Mouse (Mus musculus): ENCODE results near the gene Gm9918.

Gene Gm9918

DNA sequence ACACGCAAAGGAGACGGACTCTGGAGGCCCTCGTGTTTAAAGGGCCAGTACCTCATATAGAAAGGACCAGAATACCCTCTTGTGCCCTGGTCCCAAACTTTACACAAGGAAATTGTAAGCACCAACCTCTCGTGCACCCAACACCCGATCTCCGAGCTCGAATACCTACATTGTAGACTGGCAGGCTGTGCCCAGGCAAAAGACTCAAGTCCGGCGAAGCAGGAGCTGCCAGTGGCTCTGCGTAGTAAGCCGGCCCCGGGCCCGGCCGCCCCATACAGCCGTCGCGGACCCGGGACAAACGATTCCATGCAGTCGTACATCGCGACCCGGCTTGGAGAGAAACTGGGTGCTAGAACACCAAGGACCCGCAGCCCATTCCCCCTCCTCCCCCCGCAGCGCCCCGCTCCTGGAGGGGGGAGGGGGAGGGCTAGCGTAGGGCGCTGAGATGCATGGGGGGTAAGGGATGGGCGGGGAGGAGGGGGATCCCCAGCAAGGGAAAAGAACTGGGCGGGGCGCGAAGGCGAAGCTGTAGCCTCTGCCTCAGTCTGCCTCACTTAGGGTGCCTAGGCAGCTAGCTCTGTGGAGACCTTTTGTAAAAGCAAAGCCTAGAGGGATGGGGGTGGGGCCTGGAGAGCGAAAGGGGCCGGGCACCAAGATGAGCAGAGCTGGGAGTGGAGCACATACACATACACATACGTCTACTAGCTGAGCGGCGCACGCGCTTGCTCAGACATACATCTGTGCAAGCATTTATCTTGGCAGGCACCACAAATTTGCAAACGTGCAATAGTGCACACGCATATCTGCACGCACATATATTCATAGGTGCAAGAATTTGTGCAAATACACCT lies 24.2 kb upstream of the Gm9918 start:
- DNase-seq (ENCODE audit: low spot score), result peak; percentile 74

DNA sequence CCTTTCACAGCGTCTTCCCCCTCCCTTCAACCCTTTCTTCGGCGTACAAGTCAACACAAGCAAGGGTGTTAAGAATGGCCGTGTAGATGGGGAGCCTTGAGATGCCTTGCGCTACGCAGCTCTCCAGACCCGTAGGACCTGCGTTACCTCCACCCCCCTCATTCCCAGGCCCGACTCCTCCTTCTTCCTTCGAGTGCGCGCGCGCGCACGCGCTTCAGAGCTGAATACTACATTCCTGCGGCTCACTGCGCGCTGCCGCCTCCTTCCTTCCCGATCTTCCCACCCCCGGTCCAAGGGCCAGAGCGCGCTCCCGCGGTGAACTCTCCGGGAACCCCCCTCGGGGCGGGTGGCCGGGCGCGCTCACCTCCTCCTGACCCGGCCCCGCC lies 23.5 kb upstream of the Gm9918 start:
- peak; percentile 81 for DNase-seq (ENCODE audit: low spot score)

DNA sequence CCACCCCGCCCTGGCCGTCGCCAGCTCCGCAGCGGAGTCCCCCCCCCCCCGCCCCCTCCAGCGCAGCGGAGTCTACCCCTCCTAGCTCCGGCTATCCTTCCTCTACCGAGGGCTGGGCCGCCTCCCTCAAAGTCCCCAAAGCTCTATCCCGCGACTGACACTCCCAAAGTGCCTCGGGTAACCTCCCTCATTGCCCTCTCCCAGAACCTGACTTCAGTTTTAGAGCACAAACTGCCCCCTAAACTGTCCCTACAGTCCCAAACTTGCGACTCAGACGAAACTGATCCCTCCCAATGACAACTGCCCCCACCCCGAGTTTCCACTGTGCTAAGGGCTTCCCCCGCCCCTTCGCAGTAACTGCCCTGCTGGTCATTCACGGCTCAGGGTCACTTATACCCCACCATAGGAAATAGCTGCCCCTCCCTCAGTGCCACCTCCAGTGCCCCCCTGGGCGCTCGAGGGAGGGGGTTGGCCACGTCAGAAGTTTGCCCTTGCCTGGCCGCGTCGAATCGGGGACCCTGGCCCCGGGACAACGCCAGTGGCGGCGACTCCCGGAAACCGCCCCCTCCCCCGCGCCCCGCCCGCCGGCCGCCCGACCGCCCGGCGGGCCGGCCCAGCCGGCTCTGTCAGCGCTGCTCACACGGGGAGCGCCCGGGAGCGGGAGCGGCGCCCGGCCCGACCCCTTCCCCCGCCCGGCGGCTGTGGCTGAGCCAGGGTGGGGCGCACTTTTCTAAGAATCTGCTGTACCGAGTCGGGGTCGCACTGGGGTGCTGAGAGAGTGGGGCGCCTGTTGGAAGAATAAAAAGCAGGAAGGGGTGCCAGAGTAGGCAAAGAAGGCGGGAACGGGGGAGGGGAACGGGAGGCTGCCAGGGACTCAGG lies 22.9 kb upstream of the Gm9918 start:
- no peak for DNase-seq (ENCODE audit: low spot score)

DNA sequence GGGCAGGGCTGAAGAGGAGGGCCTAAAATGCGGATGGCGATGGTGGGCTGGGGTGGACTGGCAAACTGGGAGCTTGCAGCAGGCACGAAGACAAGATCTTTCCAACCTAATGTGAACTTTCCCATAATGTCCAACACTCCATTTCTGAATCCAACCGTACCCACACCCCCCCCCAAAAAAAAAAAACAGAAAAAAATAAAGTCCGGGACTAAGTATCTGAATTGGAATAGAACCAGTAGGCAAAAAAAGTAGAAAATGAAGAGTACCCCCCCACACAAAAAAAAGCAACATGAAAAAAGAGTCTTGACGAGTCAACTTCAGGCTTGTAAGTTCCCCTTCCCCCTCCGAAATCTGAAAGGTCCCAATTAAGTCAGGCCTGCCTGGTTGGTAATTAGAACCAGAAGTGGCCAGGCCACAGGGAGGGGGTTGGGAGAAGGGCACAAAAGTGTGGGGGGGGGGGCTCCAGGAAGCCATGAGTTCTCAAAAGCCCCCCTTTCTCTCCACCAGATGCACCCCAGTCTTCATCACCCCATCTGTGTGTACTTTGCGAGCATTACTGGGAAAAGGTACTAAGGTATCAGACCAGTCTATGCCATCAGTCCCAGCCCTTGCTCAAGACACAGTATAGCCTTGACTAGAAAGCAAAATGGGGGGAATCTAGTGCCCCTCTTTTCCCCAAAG lies 22.1 kb upstream of the Gm9918 start:
- DNase-seq (ENCODE audit: low spot score), result no peak

GRCm38 (mm10) chr15:102248812-102249191 lies 21.6 kb upstream of the Gm9918 start:
- DNase-seq (ENCODE audit: low spot score), result no peak

- no peak for DNase-seq (ENCODE audit: low spot score)
These were observed 21.1 kb upstream of the Gm9918 start for GRCm38 (mm10) chr15:102249251-102249691.

- DNase-seq (ENCODE audit: low spot score), result no peak
These were observed 20.4 kb upstream of the Gm9918 start for GRCm38 (mm10) chr15:102249967-102250366.

GRCm38 (mm10) chr15:102250521-102250920 lies 19.8 kb upstream of the Gm9918 start:
- no peak for DNase-seq (ENCODE audit: low spot score)

DNA sequence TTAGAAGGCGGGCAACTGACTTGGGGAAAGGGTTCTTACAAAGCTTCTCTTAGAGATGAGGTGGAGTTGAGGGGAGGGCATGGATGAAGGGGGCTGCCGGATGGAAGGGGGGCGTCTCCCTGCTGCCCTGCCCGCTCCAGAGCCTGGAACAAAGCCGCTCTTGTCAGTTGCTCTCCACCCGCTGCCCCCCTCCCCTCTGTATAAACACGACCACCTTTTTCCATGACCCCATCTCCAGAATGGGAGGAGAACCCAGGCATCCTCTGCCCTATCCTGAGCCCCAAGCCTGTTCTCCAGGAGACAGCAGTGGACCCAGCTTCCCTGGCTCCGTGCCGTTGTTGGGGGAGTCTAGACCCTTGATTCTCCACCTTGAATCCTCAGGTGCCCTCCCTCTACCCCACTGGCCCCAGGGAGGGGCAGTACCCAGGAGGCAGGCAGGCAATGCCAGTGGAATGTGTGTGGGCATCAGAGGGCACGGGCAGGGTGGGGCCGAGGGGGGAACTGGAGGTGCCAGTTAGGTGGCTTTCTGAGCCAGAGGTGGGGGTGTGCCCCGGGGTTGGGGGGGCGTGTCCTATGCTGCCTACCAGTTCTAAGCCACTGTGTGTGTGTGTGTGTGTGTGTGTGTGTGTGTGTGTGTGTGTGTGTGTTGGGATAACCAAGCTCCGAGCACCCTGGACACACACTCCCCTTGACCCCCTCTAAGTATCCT lies 14.7 kb upstream of the Gm9918 start:
- DNase-seq (ENCODE audit: low spot score), result no peak

GRCm38 (mm10) chr15:102256431-102257201 lies 13.7 kb upstream of the Gm9918 start:
- no peak for DNase-seq (ENCODE audit: low spot score)

DNA sequence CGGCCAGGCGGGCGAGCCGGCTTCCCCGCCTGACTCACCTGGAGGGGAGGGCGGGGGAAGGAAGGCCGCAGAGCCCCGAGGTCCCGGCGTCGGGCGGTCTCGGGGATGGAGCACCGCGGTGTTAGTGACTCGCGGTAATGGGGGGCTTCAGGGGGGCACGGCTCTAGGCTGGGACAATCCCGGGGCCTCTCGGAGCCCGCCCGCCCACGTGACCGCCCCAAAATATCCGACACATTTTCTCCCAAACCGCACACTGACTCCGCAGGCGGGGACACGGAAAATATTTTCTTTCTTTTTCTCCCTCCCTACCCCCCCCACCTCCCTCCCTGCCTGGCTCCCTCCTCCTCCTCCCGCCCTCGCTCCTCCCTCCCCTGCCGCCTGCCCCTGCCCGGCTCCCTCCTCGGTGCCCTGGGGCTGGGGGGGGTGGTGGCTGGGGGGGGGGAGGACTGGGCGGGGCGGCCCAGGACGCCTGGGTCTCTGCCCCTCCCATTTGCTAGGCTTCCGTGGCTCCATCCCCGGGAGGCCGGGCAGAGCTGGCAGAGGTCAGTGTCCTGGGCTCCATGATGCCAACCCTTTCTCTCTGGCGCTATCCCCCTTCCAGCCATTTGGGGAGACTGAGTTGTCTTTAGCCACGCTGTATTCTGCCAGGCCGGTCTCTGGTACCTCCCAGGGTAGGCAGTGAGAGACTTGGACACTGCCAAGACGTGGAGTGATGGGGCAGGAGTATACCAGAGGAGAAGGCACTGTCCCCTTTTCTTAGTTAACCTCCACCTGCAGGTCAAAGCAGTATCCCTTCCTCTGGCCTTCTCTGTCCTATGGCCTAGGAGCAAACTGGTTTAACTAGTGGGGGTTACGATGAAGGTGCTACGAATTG lies 12.9 kb upstream of the Gm9918 start, which contains the start of gene Rarg:
Gene Rarg, minus strand, starts transcription at position 316 of the 874 bp plus-strand sequence.
- DNase-seq (ENCODE audit: low spot score), result no peak

DNA sequence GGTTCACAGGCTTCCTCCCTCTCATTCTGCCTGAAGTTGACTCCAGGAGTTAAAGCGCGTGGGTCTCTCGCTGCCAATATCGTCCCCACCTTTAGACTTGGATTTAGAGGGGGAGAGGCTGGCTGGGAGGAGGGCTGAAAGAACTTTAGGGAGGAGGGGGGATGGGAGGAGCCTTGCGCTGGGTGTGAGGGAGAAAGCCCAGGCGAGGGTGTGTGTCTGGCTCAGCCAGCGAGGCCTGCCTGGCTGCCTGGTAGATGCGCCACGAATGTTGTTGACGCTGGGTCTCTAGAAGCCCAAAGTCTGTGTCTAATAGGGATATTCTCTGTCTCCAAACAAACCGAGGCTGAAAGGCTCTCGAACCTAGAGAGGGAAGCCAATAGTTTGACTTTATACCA lies 12.3 kb upstream of the Gm9918 start:
- no peak for DNase-seq (ENCODE audit: low spot score)

DNA sequence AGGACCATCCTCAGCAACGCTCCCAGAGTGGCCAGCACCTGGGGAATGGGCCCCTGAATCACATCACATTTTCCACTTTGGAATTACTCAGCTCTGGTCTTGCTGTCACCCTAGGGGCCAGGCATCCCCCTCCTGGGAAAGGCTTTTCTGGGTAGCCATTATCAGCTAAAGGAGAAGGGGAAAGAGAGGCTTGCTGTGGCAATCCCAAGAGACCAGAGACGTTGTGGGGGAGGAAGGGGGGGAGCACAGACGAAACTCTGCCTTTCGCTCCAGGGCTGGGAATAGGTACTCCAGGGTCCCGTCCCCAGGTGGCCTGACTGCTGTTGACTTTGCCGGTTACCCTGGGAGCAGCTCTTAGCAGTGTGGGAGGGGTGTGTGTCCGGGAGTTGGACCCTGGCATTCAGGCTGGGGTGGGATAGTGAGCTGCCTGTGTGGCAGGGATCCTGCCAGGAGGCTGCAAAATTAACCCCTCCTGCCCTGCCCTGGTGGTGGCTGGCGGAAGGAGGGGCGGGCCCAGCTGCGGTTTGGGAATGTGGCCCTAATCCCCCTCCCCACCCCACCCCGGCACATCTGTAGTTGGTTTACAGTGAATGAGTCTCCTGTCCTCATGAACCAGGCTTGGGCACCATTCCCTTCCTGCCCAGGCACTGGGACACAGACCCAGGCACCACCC lies 11.6 kb upstream of the Gm9918 start:
- DNase-seq (ENCODE audit: low spot score), result no peak

DNA sequence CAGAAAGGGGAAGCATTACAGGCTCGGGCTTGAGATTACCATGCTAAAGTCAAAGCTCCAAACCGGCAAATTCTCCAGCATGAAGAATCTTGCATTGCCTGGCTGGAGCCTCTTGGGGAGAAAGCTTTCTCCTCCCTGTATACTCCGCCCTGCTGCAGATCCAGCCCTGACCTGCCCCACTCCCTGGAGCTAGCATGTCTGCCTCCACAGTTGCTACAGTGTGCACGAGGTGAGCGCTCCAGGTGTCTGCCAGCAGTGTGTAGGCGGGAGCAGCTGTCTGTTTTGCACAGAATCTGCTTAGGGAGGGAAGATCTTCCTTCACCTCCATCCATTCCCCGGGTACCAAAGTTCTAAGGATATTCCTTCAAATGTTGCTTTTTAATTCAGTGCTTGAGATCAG lies 7.8 kb upstream of the Gm9918 start:
- no peak for DNase-seq (ENCODE audit: low spot score)

- DNase-seq (ENCODE audit: low spot score), result no peak
These were observed 7.3 kb upstream of the Gm9918 start for GRCm38 (mm10) chr15:102263037-102263436.

- no peak for DNase-seq (ENCODE audit: low spot score)
These were observed 4.8 kb upstream of the Gm9918 start for GRCm38 (mm10) chr15:102265548-102265947.

DNA sequence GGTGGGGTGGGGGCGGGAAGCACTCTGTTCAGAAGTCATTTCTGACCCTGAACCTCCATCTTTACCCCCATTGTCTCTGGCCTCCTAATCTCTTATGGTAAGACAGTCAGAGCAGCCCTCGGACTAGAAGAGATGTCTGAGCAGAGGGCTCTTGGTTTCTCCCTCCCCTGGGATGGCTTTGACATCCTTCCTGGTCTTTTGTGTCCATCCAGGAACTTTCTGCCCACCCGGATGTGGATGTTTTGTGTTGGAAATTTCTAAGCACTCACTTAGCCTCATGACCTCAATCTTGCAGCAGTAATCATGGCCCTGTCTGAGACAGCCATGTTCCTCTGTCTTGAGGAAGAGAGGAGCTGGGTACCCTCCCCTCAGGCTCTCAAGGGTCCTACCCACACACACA lies 1.1 kb downstream of the Gm9918 start:
- DNase-seq (ENCODE audit: low spot score), result no peak

DNA sequence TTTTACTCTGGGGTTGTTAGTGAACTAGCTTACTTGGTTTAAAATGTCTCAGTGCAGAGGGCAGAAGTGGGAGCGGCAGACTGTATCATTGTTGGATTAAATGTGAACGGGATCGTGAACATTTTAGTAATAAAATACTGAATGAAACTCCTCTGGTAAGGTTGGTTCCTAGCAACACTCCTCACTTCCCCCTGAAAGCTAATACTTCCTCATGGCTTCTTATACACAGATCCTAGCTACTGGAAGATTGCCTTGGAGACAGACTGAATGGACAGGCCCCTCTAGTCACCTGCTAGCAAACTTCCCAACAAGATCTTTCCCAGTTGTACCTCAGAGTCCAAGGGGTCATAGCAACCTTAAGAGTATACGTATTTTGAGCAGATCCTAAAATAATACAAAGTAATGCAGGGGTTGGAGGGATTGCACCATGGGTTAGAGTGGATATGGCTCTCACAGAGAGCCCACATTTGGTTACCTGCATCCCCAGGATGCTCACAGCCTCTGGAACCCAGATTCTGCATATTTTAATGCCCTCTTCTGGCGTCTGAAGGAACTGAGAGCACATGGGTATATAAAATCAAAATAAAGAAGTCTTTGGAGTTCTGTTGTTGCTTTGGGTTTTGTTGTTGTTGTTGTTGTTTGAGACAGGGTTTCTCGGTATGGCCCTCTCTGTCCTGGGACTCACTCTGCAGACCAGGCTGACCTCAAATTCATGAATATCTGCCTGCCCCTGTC lies 3.8 kb downstream of the Gm9918 start:
- no peak for DNase-seq (ENCODE audit: low spot score)

DNA sequence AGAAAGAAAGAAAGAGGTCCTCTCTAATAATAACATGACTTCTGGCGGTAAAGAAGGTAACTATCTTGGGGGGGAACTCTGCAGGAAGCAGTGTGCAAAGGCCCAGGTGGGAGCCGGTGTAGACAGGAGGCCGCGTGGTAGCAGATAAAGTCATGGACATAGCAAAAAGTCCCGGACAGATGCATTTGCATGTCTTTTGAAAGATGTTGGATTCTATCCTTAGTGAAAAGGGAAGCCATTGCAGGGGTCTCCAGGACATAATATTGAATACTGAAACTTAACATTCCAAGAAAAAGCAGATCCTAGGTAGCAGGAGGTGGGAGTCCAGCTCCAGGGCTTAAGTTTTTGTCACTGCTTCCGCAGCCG lies 8.3 kb downstream of the Gm9918 start:
- no peak for DNase-seq (ENCODE audit: low spot score)
